Mouse (Mus musculus) kidney, adult 9 months (tissue): ENCODE results near the gene Myrf.

Source experiments
- DNase-seq: peaks from one replicate; pipeline ENCODE4 v3.0.0; 2022

Myrf gene

DNA sequence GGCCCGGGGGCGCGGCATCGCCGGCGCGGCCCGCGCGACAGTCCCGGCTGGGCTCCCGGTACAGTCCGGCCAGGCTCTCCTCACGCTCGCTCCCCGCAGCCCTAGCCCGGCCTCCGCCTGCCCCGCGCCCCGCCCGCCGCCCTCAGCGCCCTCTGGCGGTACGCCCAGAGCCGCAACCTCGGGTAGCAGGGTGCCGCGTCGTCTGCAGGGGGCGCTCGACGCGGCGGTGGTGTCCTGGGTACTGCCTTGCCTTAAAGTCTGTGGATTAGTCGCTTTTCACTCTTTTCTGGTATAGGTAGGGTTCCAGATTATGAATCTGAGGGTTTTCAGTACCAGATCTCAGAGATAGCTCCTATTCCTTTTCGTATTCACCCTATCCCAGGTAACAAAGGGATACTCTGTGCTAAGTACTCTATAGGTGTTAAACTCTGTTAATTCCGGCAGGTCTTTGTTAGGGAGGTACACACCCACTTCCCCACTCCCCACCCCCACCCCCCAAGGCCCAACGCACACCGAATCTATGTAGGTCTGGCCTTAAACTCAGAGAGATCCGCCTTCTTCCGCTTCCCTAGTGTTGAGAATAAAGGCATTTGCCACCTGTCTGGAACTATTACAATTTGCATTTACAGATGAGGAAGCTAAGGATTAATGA, at the start of gene Myrf:
Gene Myrf (minus strand): TSS at position 95 of the 652 bp plus-strand sequence.
- peak; percentile 77 for DNase-seq

DNA sequence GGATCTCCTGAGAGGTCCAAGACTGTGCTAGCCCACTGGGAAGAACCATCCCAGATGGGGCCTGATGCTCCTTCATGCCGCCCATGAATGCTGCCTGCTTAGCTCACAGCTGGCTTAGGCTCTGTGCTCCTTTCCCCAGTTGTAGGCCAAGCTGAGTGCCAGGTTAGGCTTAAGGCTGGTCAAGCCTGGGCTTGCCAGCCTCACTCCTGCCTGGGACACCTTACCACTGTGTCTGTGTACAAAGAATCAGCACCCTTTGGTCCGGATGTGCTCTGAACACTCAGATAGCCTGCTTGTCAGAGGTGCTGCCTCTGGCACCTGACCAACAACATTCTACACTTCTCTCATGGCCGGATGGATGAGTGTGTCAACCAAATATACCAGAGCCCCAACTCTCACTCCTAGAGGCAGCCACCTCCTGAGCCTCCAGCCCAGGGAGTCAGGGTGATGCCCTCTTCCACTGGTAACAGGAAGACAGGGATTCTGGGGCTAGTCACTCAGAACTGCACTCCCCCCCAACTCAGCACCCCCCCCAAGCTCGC, 49.1 kb upstream of the Myrf start:
- DNase-seq: no peak

DNA sequence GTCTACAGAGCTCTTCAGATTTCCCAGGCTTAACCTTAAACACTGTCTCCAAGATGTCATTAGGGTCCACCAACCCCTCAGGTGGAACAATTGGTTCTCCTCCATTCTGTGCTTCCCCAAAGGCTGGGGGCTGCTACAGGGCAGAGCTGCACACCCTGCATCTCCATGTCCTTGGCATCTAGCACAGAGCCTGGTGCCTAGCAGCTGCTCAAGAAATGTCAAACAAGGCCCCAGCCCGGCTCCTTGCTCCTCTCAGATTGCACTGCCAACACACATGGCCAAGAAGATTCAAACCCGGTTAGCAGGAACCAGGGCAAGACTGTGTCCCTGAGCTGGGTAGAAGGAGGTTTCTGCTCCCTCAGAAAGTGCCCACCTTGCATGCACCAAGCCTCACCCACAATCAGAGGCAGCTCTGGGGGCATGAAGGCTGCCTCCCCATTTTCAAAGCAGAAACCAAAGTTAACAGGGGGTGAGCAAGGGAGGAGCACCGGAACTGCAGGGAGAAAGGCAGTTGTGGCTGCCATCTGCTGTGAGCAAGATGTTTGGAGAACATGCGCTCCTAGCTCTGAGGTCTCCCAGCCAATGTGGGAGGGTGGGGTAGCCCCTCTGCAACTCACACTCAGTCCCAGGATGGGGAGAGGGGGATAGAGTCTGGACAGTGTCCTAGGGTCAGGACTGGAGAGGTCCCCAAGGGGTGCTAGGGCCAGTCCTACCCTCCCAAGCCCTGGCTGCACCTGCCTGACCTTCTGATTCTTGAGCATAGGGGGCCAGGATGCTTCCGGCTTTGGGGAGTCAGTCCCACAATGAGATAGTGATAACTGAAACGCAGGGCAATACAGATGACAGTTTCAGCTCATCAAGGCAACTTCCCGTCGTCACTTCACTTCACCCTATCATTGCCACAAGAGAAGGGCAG, 47.8 kb upstream of the Myrf start:
- DNase-seq: no peak

DNA sequence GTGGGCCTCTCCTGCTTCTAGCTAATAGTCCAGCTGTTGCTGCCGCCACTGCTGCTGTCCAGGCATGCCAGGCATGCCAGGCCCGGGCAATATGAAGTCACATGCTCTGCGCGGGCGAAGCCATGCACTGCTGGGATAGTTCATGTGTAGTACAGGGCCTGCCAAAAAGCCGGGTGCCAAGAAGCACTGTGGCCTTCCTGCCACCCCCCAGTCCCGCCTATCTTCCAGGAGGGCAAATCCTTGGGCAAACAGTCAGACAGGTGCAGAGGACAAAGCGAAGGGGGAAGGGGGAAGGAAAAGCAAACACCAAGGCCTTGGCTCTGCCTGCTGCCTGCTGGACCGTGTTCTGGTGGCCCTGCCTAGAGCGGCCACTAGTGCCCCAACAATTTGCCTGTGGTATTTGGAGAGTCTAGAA, 45.9 kb upstream of the Myrf start:
- DNase-seq: no peak

DNA sequence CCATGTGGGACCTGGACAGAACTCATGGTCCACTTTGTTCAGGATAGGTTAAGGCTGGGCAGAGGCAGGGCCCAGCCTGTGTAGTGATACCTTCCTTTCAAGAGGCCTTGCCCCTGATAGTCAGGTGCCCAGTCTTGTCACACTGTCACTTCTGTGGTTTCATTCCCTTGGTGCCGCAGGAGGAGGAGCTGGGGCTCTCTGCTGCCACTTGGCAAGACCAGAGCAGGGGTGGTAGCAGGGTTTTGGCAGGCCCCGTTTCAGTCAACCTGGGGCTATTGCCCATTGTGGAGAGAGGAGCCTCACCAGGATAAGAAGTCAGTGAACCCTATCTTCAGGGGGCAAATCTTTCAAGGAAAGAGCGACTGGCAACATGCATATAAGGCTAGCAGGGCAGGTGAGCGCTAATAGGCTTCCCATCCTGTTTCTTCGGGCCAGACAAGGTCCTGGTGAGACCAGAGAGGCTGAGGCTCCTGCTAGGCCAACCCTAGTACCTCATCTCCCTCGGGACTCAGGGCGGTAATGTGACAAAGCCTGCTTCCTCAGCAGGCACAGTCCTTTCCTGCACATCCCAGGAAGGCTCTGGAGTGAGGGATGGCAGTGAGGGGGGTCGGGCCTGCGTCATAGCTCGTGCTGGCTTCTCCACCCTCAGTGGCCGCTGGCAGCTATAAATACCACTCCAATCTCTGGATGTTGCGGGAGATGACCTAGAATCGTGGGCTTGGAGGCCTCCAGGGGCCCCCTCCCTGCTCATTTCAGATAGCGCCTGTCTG, 40.4 kb upstream of the Myrf start:
- no peak for DNase-seq

DNA sequence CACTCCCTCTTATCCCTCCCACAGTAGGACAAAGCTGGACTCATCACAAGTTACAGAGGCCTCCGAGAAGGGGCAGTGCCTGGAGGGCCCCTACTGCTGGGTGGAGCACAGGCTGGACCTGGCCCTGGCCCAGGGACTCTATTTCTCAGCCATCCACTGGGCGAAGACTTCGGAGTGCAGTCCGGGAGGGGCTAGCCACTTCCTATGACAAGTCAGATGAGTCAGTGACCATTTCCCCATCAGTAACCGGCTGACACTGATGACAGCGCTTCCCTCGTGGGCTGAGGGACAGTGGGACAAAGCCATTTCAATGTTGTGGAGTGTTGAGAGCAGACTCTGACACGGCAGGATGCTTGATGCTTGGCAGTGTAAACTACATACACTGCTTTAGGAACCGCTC, 39.1 kb upstream of the Myrf start:
- no peak for DNase-seq

DNA sequence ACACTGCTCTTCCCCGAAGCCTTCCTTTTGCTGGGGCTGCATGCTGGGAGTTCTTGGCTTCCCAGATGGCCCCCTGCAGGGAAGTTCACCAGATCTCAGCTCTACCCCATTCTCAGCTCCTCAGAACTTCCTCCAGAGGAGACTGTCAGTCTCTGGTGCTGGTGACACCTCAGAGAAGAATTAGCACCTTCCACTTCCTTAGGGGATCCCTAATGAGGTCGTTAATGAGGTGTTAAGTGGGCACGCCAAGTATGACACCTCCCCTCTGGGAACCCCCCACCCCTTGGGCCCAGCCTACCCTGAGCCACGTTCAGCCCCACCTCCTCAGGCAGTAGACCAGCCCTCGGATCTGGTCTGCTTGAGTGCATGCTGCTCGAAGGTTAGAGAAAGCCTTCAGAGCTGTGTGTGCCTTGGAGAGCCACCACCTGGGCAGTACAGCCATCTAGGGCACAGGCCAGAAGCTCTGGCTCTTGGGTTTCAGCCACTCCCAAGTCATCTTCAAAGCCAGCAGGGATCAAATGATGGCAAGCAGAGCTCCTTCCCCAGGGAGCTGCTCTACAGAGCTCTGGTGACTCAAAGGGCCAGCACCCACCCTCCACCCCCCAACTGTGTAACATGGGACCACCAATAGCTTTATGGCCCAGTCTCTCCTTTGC, 38.2 kb upstream of the Myrf start:
- no peak for DNase-seq

DNA sequence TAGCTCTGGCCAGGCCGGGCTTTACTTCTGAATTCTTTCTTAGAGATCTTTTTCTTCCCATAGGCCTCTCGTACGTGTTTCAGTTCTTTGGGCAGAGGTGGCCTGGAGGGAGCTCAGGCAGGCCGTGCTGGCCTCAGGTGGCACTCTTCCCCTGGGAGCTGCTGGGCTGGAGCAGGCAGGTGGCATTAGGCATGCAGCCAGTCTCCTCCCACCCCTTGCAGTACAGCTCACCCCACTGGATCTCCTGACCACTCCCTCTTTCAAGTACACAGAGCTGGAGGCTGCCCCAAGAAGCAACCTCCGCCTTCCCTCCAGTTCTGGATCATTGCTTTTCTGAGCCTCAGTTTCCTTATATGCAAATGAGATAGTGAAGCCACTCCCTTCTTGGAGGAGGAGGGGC, 37.2 kb upstream of the Myrf start:
- DNase-seq: peak; percentile 84

DNA sequence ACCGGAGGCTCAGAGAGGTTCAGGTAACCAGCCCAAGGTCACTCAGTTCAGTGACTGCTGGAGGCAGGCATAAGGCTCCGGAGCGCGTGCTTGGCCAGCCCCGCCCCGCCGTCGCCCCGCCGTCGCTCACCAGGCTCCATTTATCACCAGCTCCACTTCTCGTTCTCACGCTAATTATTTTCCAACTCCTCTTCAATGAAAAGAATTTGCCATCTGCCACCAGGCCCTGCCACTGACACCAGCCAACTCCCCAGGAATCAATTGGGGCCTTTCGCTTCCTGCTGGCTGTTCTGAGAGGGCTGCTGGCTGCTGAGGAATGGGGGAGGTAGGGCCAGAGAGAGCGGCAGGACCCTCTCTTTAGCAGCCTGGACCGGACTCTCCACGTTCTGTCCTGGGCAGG, 36.8 kb upstream of the Myrf start:
- peak; percentile 49 for DNase-seq

DNA sequence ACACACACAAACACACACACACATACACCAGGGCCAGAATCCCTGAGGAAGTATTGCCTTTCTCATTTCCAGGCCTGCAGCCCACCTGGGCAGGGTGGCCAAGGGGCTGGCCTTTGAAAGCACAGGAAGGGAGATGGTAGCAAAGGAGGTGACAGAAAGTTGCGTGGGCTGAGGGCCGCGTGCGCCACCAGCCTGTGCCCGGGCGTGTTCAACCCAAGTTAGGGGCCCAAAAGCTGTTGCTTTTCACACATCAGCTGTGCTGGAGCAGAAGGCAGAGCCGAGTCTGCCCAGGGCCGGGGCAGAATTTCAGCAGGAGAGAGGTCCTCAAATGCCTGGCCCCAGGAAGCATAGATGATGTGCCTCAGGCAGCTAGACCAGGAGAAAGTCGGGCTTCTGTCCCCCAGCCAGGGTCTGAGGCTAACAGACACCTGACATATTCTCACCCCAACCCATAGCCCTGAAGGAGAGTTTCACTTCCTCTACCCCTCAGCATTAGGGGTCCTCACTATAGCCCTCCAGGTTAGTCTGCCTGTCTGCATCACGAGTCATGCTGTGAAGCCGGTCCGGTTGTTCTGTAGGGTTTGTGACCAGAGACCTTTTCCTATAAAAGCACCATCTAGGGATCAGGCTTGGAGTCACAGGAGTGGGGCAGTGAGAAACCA, 36.1 kb upstream of the Myrf start:
- no peak for DNase-seq

DNA sequence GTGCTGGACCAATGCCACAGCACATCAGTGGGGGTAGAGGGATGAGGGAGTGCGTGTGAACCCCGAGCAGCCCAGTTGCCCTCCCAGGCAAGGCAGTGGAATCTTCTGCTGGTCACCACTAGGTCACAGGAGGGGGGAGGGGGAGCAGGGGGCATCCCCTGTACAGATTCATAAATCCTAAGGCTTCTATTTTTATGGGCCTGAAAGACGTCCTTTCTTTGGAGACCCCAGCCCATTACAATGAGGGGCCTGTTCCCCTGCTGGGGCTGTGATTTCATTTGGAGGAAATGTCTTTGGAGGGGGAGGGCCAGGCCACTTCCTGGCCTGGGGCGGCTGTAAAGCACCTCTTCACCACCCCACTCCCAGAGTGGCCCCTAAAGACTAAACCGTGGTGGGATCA, 33.5 kb upstream of the Myrf start:
- DNase-seq: no peak

DNA sequence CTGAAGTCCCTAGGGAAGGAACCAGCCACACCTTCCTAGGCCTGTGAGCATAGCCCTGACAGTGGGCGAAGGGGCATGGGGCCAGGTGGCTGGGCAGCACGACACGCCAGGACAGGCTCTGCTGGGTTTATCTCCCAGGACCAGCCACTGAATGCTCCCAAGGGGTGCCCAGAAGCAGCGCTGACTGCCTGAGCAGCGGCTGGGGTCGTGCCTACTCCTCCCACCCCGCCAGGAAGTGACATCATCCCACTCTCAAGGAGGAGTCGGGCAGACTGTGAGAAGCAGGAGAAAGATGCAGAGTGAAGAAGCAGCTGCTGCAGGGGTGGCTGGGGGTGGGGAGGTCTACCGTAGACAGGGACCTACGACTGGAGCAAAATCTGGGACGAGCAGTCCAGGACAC, 32.2 kb upstream of the Myrf start:
- no peak for DNase-seq

DNA sequence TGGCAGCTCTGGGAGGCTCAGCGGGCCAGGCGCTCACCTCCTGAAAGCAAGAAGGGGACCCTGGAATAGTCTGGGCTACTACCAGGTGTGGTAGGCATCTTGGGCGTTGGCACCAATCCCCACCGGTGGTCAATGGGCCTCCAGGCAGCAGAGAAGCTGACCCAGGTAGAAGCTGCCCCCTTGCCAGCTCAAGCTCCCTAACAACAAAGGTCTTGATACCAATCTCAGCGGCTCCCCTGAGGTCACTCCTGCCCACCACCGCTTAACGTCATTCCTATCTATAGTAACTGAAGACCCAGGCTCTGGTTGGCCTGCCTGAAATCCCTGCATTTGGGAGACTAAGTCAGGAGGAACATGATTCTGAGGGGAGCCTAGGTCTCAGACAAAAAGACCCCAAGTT, 31.0 kb upstream of the Myrf start:
- DNase-seq: no peak

DNA sequence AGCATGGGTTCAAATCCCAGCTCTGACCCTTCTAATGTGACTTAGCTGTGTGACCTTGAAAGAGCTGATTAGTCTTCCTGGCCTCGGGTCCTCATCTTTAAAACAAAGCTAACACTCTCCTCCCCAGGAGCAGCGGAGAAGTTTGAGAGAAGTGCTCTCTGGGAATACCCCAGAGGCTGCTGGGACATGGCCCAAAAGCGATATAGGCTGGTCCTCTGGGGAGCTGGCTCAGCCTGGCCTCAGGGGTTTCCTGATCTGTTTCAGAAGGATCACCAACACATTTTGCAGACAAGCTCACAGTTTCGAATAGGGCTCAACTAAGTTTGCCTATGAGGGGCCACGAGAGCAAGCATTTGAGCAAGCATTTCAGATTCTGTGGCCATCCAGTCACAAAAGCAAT, 29.8 kb upstream of the Myrf start:
- DNase-seq: no peak

DNA sequence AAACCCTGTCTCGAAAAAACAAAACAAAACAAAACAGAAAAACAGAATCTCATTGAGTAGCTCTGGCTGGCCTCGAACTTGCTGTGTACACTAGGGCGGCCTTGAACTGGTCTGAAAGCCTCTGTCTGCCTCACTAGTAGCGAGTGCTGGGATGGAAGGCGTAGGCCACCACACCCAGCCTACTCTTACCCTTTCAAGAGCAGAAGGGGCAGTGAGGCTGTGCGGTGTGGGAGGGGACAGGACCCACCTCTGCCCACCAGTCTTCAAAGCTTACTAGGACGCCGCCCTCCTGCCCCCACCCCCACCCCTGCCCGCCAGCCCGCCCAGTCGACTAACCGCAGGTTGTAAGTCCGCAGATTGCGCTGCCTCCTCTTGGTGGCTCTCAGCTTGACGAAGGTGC, 28.3 kb upstream of the Myrf start:
- DNase-seq: no peak

DNA sequence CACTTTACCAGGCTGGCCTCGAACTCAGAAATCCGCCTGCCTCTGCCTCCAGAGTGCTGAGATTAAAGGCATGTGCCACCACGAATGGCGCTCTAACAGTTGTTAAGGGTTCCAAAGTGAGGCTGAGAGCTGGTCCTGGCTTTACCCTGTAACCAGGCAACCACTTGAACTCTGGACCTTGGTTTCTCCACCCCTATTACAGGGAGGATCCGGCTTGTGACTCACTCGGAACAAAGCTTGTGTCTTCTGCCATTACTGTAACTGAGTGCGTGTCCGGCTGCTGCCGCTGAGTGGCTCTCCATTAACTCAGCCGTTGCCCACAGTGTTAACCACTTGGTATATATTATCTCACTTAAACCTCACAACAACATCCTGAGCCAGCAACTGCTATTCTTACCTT, 27.4 kb upstream of the Myrf start:
- peak; percentile 83 for DNase-seq

DNA sequence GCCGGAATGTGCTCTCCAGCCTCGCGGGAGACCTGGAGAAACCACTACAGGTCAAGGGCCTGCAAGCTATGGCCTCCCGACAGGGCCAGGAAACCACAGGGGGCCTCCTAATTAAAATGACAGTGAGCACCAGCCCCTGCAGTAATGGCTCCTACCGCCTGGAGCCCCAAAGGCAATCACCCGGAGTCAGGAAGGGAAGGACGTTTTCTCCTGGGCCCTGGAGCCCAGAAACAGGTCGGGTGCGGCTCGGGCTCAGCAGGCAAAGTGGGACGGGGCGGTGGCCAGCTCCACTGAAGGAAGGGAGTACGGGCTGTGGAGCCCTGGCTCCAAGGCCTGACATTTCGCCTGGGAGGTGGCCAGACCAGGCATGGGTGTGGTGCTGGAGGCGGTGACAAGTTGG, 26.5 kb upstream of the Myrf start:
- peak; percentile 44 for DNase-seq

DNA sequence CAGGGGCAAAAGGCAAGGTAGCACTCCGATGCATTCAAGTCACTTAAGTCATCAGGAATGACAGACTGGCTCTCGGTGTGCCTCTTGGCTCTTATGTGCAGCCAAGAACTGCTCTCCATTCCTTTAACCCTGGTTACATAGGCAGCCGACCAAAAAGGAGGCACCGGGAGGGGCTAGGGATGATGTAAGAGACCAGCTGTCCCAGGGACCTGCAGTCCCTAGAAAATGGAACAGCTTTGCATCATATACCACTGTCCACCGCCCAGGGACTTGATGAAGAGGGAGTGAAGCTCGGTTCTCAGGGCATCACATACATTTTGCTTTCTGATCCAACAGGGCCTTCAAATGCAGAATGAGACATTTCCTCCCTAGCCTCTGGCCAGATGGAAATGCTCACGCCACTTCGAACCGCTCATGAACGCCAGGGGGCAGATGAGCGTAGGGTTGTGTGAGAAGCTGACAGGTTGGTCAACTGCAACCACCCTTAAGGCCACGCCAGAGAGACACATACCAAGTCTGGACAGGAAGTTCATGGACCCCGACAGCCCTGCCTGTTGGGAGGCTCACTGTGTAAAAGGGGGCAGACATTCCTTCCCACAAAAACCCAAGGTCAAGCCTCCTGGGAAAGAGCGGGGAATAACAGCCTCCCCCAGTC, 25.8 kb upstream of the Myrf start:
- DNase-seq: peak; percentile 87

DNA sequence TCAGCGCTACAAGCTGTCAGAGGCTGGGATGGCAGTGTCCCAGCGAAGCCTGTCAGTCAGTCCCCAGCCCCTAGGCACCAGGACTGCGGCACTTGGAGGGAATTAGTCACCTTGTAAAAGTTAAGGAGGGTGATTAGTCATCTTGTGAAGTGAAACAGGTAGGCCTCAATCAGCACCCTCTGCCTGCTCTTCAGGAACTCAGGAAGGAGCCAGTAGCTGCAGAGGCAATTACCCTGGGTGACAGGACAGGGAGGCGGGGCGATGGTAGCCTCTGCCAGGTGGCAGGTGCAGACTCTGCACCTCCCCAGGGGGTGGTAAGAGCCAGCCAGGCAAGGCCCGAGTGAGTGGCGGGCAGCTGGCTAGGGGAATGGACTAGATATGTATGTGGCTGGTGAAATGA, 20.8 kb upstream of the Myrf start:
- no peak for DNase-seq

DNA sequence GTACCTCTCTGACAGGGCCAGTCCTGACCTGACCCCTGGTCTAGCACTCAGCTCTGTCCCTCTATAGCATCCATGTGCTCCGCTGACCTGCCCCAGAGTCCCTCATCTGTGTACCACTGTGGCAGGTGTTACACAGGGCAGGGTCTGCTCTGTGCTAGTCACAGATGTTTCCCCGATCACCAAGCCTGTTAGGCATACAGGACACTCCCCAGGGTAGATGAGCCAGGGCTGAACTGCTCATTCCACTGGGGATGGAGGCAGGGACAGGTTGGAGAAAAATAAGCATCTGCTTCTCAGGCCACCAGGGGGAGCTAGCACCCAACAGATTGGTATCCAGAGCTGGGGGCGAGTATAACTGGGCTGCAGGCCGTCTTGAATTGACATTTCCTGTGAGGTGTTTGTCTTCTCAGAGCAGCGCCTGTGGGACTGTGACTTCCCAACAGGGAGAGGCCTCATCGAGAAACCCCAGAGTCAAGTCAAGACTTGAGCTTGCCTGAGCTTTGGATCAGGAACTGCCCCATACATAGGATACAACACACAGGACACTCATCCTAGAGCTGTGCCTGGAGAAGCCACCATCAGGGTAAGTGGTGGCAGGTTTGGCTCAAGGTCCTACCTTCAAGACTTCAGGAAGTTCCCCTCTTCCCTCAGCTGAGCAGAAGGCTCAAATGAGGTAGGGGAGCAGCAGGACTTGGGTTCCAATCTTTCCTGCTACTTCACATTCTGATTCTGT, 17.9 kb upstream of the Myrf start:
- peak; percentile 76 for DNase-seq

DNA sequence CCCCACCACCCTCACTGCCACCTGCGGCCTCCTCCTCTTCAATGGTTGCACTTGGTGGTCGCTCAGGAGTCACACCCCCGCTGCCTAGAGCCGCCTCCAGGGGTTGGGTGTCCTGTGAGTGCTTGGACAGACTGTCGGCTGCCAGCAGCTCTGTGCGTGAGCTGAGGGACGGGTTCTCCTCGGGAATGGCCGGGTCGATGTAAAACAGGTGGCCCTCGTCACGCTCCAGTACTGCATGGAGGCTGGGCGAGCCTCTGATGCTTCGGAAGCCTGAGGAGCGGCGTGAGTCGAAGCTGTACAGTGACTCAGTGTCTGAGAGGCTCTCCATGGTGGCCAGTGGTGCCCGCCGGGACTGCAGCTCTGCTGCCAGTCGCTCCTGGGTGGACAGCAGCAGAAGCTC, 7.6 kb upstream of the Myrf start:
- DNase-seq: no peak
